Comparison of ENCODE assay signal across 8 mouse cellular contexts in genomic region chr17:53462603-53463495, GRCm38 (mm10). TPM values are rescaled to one million over a fixed set of nuclear protein-coding genes. Genes with fewer than 3 reads are reported as not detected.
DNase-seq lines count a peak whose midpoint lies in the region; ATAC-seq and TF ChIP-seq lines count a peak whose summit lies in the region.

Gene Efhb (minus strand): TSS chr17:53463321.

- H3K36me3 ChIP-seq in embryonic facial prominence, embryonic 12.5 days = no peaks in the 10 kb centered on the region
- H3K36me3 ChIP-seq in kidney, adult 2 months (ENCODE audit: control insufficient read depth, insufficient read depth, low read length) = no peaks in the 10 kb centered on the region
- no peaks in the 10 kb centered on the region for H3K36me3 ChIP-seq in limb, embryonic 12.5 days
- no peaks in the 10 kb centered on the region for H3K36me3 ChIP-seq in midbrain, embryonic 13.5 days
- no peaks in the 10 kb centered on the region for H3K36me3 ChIP-seq in small intestine, adult 2 months (ENCODE audit: control insufficient read depth, insufficient read depth, low read length)

- H3K9ac ChIP-seq in embryonic facial prominence, embryonic 12.5 days = peak within 1 kb of the TSS; percentile 46
- H3K9ac ChIP-seq in limb, embryonic 12.5 days (replicated peaks) = peak within 1 kb of the TSS; percentile 44
- H3K9ac ChIP-seq in midbrain, embryonic 13.5 days (replicated peaks) = peak within 1 kb of the TSS; percentile 51

- H3K9me3 ChIP-seq in embryonic facial prominence, embryonic 12.5 days = no peaks in the 10 kb centered on the region
- no peaks in the 10 kb centered on the region for H3K9me3 ChIP-seq in limb, embryonic 12.5 days
- H3K9me3 ChIP-seq in midbrain, embryonic 13.5 days = no peaks in the 10 kb centered on the region

- TF ChIP-seq CTCF in kidney, adult 2 months (conservative IDR thresholded peaks at IDR 0.05; ENCODE audit: insufficient read depth, insufficient read length, low read depth, low read length) = no peak
- TF ChIP-seq CTCF in small intestine, adult 2 months (IDR thresholded peaks at IDR 0.05; ENCODE audit: extremely low read depth, insufficient read length, insufficient replicate concordance, low read depth, low read length) = no peak

- TF ChIP-seq POLR2A in kidney, adult 2 months (IDR thresholded peaks at IDR 0.05; ENCODE audit: low read depth, low read length) = no peak
- TF ChIP-seq POLR2A in small intestine, adult 2 months (IDR thresholded peaks at IDR 0.05; ENCODE audit: low read depth, low read length) = no peak

- peak within 1 kb of the TSS; percentile 62 for H3K4me2 ChIP-seq in embryonic facial prominence, embryonic 12.5 days (replicated peaks)
- peak within 1 kb of the TSS; percentile 60 for H3K4me2 ChIP-seq in limb, embryonic 12.5 days
- peak within 1 kb of the TSS; percentile 64 for H3K4me2 ChIP-seq in midbrain, embryonic 13.5 days (replicated peaks)

- peak; percentile 86 for ATAC-seq in embryonic facial prominence, embryonic 12.5 days (ENCODE audit: insufficient number of reproducible peaks, insufficient read depth, low FRiP score, low TSS enrichment)
- peak; percentile 92 for ATAC-seq in limb, embryonic 12.5 days (ENCODE audit: insufficient number of reproducible peaks, insufficient read depth, low FRiP score, low TSS enrichment, low read depth)
- peak; percentile 97 for ATAC-seq in midbrain, embryonic 13.5 days

- H3K27ac ChIP-seq in embryonic facial prominence, embryonic 12.5 days = no peak within 1 kb of the TSS
- no peak within 1 kb of the TSS for H3K27ac ChIP-seq in kidney, adult 2 months (ENCODE audit: insufficient read depth, low read depth, low read length)
- H3K27ac ChIP-seq in limb, embryonic 12.5 days = no peak within 1 kb of the TSS
- H3K27ac ChIP-seq in midbrain, embryonic 13.5 days = no peak within 1 kb of the TSS
- H3K27ac ChIP-seq in small intestine, adult 2 months (ENCODE audit: insufficient read depth, low read depth, low read length) = peak within 1 kb of the TSS; percentile 29; the same call in 1 of the 2 replicates

- no peaks in the 10 kb centered on the region for H3K27me3 ChIP-seq in embryonic facial prominence, embryonic 12.5 days
- no peaks in the 10 kb centered on the region for H3K27me3 ChIP-seq in kidney, adult 2 months (replicated peaks; ENCODE audit: control insufficient read depth, insufficient read depth, low read length)
- no peaks in the 10 kb centered on the region for H3K27me3 ChIP-seq in limb, embryonic 12.5 days
- H3K27me3 ChIP-seq in midbrain, embryonic 13.5 days = no peaks in the 10 kb centered on the region
- no peaks in the 10 kb centered on the region for H3K27me3 ChIP-seq in small intestine, adult 2 months (ENCODE audit: control insufficient read depth, insufficient read depth, low read length)

- peak within 1 kb of the TSS; percentile 42 for H3K4me3 ChIP-seq in embryonic facial prominence, embryonic 12.5 days
- H3K4me3 ChIP-seq in kidney, adult 2 months (ENCODE audit: insufficient read depth, low read depth, low read length) = peak within 1 kb of the TSS; percentile 38
- H3K4me3 ChIP-seq in limb, embryonic 12.5 days (replicated peaks) = peak within 1 kb of the TSS; percentile 43
- peak within 1 kb of the TSS; percentile 45 for H3K4me3 ChIP-seq in midbrain, embryonic 13.5 days (replicated peaks)
- peak within 1 kb of the TSS; percentile 59 for H3K4me3 ChIP-seq in small intestine, adult 2 months (ENCODE audit: low read depth, low read length)

- H3K4me1 ChIP-seq in embryonic facial prominence, embryonic 12.5 days = no peaks in the 10 kb centered on the region
- no peaks in the 10 kb centered on the region for H3K4me1 ChIP-seq in kidney, adult 2 months (ENCODE audit: control insufficient read depth, insufficient read depth, low read length)
- no peaks in the 10 kb centered on the region for H3K4me1 ChIP-seq in limb, embryonic 12.5 days (replicated peaks)
- H3K4me1 ChIP-seq in midbrain, embryonic 13.5 days (replicated peaks) = peaks cover 12% of the 10 kb centered on the region
- no peaks in the 10 kb centered on the region for H3K4me1 ChIP-seq in small intestine, adult 2 months (ENCODE audit: control insufficient read depth, insufficient read depth, insufficient read length, low read length)

- 17% methylated on average over 26 of the region's 26 CpGs for WGBS in embryonic facial prominence, embryonic 12.5 days
- WGBS in kidney, adult 2 months = 23% methylated on average over 26 of the region's 26 CpGs
- WGBS in limb, embryonic 12.5 days = 23% methylated on average over 26 of the region's 26 CpGs
- WGBS in midbrain, embryonic 13.5 days = 19% methylated on average over 26 of the region's 26 CpGs
- 24% methylated on average over 26 of the region's 26 CpGs for WGBS in small intestine, adult 2 months

- peak; percentile 40 for DNase-seq in 3134 (ENCODE audit: extremely low read depth, insufficient read length, low spot score)
- DNase-seq in adrenal gland, postnatal 25 days = peak; percentile 88
- DNase-seq in heart, adult 8-10 months (ENCODE audit: low spot score) = peak; percentile 92
- DNase-seq in kidney, adult 2 months = peak; percentile 95

RNA-seq across cellular contexts. Expression of gene Efhb, which starts in this region (rescaled TPM):
- total RNA-seq in adrenal gland, postnatal 25 days (2021) = 0.43 and 0.52 TPM in 2 replicates
- polyA plus RNA-seq in embryonic facial prominence, embryonic 12.5 days (2016; fragmentation: Nextera tagmentation; extraction: Ambion mirVana) = 0.19 and 0.54 TPM in 2 replicates
- total RNA-seq in heart, adult 8-10 months (2022) = under 1 TPM in 2 of 4 experiments, not detected in 2; 0.11 to 0.16 TPM
- 0.03 TPM in 2 replicates for polyA plus RNA-seq in kidney, adult 2 months (2012; rRNA removed)
- polyA plus RNA-seq in limb, embryonic 12.5 days (2016; fragmentation: Nextera tagmentation; extraction: Ambion mirVana) = 0.26 and 0.28 TPM in 2 replicates
- 0.94 and 1.0 TPM in 2 replicates for polyA plus RNA-seq in midbrain, embryonic 13.5 days (2015; fragmentation: Nextera tagmentation; extraction: Ambion mirVana)
- 0.03 and 0.08 TPM in 2 replicates for polyA plus RNA-seq in small intestine, adult 2 months (2012; rRNA removed)

Comparison
In these comparisons a context has a peak if more than half of its experiments do, and no peak if none do; other contexts are left out.
1. Peak in DNase-seq in adrenal gland, postnatal 25 days; RNA of the gene not detected or under 1 TPM.
2. Peak in ATAC-seq, H3K4me3 ChIP-seq, H3K9ac ChIP-seq and H3K4me2 ChIP-seq in embryonic facial prominence, embryonic 12.5 days; RNA of the gene not detected or under 1 TPM.
3. Peak in DNase-seq in heart, adult 8-10 months; RNA of the gene not detected or under 1 TPM.
4. Peak in DNase-seq and H3K4me3 ChIP-seq in kidney, adult 2 months; RNA of the gene not detected or under 1 TPM.
5. Peak in ATAC-seq, H3K4me3 ChIP-seq, H3K9ac ChIP-seq and H3K4me2 ChIP-seq in limb, embryonic 12.5 days; RNA of the gene not detected or under 1 TPM.
6. DNase-seq: peak in every context shown above with its lines; median percentile 95 in kidney, adult 2 months; 92 in heart, adult 8-10 months; 88 in adrenal gland, postnatal 25 days; 40 in 3134.